Mouse (Mus musculus): ENCODE results near the gene Pstpip1.

Gene Pstpip1

DNA sequence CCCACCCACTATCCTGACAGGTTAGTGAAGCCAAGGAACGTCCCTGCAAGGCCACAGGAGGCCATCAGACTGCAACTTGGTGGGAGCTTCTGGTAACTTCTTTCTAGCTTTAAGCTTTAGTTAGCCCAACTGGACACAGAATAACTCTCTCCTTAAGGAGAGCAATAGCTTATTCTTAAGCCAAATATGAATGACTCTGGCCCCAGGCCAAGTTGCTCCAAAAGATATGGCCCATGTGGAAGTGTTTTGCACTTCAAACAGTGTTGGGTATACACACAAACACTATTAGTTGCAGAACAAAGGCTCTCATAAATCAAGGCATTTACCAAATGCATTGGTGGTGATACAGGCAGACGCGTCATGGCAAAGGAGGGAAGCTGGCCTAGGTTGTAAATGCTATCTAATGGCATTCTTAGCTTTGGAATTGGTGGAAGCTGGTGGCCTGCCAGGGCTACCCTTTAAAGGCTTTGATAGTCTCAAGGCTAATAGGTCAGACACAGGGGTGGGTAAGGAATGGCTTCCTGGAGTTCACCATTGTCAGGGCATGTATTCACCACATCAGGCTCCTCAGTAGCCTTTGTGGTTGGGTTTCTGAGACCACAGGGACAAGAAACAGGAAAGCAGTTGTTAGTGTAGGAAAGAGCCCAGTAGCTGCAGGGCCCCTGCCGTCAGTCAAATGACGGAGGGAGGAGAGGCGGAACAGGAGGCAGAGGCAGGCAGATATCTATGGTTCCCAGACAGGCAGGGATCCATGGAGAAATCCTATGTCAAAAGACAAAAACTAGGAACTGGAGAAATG lies 16.7 kb downstream of the Pstpip1 start:
- DNase-seq (ENCODE audit: low spot score): no peak

DNA sequence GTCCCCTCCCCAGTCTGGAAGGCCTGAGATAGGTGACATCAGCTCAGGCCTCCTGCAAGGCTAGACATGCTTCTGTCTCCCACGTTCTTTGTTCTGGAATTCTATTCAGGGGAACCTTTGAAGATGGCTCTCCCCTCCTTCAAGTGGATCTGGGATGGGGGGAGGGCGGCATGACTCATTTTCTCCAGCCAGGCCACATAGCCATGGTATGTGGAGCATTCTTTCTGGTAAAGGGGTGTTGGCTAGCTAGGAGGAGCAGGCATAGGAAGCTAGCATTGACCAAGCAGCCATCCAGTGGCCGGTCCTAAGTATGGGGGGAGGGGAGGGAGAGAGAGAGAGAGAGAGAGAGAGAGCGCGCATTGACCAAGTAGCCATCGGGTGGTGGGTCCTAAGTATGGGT lies 17.8 kb downstream of the Pstpip1 start:
- DNase-seq (ENCODE audit: low spot score): no peak

DNA sequence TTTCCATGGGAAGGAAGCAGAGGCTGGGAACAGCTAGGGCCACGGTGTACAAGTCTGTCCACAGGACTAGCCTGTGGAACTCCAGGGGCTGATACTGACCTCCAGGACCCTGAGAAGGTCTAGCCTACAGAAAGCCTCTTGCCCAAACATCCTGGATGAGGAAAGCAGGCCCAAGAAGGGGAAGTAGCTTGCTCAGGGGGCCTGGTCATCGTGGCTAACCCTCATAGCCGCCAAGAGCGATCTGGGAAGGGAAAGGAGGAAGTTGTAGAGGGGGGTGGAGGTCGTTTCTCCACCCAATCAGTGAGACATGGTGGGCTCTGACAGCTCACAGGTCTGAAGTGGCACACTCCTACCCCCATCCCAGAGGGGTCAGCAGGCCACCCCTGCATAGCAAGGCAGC lies 18.4 kb downstream of the Pstpip1 start:
- DNase-seq (ENCODE audit: low spot score): no peak

DNA sequence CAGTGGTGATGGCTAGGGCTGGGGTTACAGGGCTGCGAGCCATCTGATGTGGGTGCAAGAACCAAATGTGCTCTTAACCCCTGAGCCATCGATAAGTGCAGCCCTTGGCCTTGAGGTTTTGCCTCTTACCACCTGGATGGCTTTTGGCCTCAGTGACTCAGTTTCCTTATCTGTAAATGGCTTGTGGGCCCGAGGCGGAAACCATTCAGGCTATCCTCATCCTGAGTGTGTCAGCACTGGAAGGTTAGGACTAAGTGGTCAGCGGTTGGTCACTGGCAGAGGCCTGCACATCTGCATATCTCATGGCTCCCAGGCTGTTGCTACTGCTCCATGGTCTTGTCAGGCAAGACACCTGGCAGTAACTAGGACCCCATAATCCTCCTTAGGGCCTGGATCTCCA lies 28.3 kb downstream of the Pstpip1 start:
- DNase-seq (ENCODE audit: low spot score): no peak

DNA sequence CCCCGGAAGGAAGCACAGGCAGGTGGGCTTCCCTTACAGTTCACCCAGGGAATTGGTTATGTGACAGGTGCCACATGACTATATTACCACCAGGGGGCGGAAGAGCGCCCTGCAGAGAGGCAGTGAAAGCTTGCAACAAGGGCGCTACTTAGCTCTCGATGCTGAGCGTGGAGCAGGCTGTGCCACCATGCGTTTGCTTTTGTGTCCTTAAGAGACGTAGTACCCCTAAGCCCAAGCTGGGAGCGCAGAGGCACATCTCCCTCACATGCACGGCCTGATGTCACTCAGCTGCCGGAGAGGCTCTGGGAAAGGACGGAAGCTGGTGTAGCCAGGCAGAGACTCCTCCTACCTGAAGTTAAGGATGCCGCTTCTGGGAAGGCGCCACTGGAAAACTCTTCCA lies 28.8 kb downstream of the Pstpip1 start:
- peak; percentile 69 for DNase-seq (ENCODE audit: low spot score)

DNA sequence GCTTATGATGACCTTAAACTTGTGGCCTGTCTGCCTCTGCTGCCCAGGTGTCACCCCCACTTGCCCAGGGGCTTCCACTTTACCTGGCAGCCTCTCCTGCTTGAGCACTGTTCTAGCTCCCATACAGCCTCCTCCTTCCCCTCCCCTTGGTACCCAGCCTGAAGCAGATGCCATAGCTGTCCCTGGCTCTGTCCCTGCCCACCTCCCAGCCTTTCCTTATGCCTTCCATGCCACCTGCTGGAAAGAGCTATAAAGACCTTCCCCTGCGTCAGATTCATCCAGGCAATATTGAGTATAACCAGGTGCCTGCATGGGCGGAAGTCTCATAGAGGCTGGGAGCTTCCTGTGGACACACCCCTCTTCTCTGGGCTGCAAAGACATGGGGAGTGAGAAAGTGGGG lies 29.9 kb downstream of the Pstpip1 start:
- DNase-seq (ENCODE audit: low spot score): no peak

DNA sequence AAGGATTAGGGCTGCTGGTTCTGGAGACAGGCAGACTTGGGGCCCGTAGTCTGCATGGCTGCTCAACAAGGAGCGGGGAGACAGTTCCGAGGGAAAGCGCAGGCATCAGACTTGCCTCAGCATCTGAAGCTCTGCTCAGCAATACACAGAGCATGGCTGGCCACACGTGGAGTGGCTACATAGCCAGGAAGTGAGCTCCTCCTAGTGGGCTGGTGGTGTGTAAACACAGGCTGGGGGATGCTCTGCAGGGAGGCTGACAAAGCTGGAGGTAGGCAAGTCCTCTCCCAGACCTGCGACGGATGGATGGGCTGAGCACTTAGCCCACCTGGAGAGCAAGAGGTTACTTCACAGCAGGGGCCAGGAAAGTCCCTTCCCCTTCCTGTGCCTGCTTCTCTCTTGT lies 31.3 kb downstream of the Pstpip1 start:
- DNase-seq (ENCODE audit: low spot score): no peak

DNA sequence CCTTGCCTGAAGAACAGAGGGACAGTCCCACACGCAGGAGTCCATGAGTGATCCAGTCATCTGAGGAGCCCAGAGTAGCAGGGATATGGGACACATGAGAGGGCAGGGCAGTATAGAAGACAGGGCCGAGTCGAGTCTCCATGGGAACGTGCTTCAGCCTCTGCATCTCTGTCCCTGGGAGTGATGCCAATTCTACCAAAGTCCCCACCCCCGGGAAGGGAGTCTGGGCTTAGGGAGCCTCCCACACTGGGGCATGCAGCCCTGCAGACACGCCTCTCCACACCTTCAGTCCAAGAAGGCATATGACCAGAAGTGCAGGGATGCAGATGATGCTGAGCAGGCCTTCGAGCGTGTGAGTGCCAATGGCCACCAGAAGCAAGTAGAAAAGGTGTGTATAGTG lies 33.2 kb downstream of the Pstpip1 start:
- no peak for DNase-seq (ENCODE audit: low spot score)

DNA sequence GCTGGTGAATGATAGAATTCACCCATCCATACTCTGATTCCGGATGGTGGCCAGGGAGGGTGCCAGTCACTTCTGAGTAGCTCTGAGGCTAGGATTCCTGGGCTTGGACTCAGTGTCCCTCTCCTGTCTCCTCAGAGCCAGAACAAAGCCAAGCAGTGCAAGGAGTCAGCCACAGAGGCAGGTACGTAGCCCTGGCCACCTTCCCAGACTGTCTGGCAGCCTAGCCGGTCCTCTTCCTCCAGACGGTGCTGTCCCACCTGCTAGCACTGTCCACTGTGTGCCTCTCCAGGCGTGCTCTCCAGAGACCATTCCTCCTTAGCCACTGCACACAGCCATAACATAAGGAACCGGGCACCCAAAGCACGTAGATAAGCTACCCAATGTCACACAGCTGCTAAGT lies 33.9 kb downstream of the Pstpip1 start:
- DNase-seq (ENCODE audit: low spot score): no peak

DNA sequence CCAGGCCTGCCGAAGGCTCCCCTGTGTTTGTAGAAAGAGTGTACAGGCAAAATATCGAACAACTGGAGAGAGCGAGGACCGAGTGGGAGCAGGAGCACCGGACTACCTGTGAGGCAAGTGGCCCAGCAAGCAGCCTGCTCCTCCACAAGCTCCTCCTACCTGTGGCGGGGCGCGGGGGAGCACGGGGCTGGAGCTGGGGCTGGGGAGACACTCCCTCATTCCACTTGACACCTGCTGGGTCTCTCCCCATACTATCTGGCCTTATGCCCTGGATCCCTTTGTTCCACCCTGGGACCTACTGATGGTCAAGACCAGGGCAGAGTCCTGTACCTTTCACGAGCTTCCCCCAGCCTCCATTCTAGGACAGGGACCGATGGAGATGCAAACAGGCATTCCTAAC lies 34.8 kb downstream of the Pstpip1 start:
- no peak for DNase-seq (ENCODE audit: low spot score)

DNA sequence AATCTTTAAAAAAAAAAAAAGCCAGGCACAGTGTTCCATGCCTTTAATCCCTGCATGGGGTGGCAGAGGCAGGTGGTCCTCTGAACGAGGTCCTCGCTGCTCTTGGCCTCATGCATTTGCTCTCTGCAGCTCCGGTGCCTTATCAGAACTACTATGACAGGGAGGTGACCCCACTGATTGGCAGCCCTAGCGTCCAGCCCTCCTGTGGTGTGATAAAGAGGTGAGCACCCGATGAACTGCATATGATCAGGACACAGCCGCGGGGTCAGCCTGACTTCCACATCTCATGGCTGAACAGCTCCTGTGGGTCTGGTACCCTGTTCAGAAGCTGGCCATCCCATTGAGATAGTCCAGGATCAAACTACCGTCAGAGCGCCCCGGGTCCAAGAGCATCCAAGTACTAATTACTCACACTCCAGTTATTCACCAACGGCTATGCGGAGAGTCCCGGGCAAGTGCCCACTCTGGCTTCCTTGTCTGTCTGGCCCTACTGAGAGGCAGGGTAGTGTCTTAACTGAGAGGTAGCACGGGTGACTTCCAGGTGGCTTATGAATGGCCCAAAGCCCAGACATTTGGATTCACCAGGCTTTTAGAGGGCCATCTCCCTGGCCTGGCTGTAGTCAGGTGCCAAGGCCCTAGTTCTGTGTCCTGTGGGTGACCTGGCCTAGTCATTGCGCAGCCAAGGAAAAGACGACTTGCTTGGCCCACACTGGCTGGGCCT lies 36.9 kb downstream of the Pstpip1 start:
- DNase-seq (ENCODE audit: low spot score): no peak

DNA sequence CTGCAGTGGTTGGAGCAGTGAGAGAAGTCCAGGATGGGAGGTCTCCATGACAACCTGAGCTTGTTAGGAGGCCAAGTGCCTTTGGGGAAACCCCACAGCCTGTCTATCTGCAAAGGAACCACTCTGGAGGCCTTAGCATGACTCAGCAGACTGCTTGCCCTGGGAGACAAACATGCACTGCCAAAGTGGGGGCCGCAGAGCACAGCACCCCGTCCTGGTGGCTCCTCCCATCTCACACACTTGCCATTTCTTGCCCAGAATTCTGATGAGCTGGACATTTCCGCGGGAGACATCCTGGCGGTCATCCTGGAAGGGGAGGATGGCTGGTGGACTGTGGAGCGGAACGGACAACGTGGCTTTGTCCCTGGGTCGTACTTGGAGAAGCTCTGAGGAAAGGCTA lies 38.6 kb downstream of the Pstpip1 start:
- DNase-seq (ENCODE audit: low spot score): no peak

DNA sequence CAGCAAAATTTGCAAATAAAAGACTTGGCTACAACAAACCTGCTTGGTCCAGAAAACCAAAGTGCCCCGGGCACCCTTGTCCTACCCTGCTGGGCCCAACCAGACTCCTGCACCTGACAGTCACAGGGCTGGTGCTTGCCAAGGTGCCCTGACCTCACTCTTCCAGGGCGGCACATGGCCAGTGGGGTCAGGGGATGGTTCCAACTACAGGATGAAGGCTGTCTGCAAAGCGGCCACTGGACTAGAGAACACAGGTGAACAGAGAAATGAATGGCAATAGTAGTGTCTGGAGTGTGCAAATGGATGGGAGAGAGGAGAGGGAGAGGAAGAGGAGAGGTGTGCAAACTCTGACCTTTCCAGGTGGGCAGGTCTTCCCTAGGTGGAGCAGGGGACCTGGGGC lies 40.2 kb downstream of the Pstpip1 start:
- DNase-seq (ENCODE audit: low spot score): no peak

DNA sequence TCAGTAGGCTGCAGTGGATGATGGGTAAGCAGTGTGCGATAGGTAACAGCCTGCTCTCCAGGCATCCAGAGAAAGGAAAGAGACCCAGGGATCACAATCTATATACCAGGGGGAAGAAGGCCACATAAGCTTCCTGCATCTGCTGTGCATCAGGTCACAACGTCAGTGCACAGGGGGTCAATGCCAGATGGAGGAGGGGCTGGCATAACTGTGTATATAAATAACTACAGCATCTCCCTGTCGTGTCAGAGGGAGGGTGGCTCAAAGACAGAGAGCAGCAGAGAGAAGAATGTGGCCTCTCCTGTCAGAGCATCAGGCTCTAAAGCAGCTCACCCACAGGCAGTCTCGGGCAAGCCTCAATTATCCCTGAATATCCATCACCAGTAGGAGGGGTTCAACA lies 40.8 kb downstream of the Pstpip1 start:
- DNase-seq (ENCODE audit: low spot score): no peak

DNA sequence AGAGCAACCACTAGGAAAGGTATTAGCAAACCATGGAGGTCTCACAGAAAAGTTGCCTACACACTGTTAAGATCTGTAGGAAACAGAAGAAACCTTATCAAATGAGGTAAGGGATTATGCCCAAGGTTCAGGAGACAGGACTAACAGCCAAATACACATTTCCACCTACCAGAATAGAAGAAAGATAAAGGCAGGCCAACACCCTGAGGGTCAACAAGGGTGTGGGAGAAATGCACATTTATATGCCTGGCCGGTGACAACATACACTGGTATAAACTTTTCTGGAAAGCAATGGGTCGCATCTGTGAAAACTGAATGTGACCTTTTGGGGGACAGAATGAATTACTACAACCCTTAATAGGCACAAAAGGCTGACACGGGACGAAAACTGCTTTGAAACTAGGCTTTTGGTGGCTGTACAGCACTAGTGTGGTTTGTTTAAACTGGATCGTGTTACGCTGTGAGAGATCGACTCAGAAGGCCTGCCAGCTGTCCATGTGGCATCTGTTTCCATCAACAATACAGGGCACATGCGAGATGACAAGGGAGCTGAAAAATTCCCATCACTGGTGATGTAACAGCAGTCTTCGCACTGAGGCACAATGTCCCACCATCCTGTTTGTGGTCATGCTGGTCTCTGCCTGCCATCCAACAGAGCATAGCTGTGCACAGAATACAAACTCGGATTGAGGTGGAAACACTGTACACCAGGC lies 42.2 kb downstream of the Pstpip1 start:
- DNase-seq (ENCODE audit: low spot score): no peak

DNA sequence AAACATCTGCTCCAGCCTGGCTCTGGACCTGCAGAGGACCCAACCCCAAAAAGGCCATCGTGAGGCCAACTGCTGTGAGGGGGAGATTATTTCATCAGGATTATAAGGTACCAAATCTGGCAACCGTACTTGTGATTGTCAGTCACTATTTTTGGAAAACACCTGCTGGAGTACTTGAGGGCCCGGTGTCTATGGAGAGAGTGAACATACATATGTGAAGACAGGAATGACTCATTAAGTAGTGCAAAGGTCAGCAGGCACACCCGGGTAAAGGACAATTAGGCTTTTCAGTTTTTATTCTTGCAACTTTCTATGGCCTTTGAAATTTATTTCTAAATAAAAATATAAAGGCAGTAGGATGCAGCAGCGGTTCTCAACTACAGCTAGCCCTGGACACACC lies 44.2 kb downstream of the Pstpip1 start:
- DNase-seq (ENCODE audit: low spot score): no peak

DNA sequence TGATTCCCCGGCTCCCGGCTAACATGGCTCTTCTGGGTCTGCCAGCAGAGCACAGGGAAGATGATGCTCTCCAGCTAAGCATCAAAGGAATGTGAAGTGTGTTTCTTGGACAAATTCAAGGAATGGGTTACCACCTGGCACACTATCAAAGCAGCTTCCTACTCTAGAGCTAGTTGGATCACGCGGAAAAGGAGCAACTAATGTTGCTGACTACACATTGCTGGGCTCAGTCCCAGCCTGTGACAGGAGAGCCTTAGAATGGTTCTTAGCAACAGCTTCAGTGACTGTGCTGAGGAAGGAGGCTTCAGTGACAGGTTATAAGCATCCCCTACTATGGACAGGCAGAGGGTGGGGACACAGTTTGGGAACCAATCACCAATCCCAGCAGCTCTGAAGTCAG lies 44.9 kb downstream of the Pstpip1 start:
- no peak for DNase-seq (ENCODE audit: low spot score)

DNA sequence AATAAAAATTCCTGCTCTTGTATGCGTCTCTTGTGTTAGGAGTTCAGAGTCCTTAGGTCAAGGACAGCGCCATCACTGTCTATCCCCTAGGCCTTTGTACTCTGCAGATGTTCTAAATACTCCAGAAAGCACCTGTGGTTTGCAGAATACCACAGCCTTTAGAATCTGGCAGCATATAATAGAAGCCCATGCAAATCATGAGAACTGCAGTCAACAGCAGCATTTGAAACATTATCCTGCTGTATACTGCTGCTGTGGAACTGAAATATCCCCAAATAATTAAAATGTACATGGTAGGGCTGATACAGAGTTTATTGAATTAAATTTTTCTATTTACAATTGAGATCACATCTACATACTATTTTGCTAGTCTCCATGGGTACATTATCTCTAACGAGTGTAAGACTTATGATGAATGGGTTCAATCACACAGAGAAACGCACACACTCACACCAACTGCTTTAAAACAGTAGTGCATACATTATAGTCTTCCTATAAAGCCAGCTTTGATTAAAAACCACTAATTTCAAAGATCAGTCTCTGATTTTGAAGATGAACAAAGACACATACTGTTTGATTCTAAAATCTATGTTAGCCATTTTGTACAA lies 45.9 kb downstream of the Pstpip1 start:
- DNase-seq (ENCODE audit: low spot score): no peak

DNA sequence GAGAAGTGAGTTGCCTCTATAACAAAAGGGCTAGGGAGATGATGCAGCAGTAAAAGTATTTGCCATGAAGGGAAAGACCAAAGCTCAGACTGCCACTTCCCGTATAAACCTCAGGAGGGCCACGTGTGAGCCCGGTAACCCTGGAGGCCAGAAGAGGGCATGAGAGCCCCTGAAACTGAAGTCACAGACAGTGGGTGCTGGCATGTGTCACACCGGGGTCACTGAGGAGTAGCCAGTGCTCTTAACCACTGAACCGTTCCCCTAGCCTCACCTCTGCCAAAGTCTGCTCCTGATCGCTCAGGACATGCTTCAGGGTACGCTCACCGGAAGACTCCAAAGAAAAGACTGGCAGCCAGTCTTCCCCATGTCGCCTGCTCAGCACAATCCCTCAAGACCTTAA lies 52.0 kb downstream of the Pstpip1 start:
- DNase-seq (ENCODE audit: low spot score): no peak

DNA sequence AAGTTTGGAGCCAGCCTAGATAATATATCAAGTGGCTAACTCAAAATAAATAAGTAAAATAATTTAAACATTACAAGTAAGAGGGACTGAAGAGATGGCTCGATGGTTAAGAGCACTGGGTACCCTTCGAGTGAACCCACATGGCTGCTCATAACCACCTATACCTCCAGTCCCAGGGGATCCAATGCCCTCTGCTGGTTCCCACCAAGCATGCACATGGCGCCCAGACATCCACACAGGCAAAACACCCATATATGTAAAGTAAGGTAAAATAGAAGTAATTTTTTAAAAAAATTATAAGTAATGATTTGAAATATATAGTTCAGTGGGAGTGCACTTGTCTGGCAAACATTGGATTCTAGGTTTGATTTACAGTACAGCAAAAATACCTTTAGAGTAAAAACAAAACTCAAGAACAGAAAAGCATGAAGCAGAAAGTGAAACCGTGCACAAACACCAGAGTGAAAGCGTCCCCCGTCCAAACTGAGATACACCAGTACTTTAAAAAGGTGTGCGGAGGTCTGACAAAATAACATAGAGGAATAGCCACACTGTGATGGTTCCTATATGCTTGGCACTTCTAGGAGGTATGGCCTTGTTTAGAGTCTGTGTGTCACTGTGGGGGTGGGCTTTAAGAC lies 54.7 kb downstream of the Pstpip1 start:
- DNase-seq (ENCODE audit: low spot score): no peak

DNA sequence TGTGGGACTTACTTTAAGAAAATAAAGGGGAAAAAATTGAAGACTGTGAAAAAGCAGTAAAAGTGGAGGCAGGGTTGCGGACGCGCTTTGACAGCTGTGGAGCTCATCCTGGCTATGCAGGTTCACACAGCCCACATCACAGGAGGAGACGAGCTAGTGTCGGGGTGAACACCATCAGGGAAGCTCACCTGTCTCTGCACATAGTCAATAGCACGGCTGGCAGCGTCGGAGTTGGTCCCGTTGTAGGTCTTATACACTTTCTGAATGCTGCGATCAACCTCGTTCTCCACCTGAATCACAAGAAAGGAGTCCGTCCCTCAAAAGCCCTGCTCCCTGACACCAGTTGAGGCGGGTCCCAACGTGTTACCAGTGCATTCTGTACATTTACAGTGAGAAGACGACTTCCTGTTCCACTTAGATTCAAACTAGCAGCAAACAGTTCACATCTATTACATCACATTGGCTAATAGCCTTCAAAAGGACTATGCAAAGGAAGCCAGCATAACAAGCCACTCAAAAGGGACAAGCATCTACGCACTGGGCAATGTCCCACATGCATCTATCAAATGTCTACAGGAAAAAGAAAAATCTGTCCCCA lies 56.7 kb downstream of the Pstpip1 start:
- DNase-seq (ENCODE audit: low spot score): no peak

Measured in urinary bladder, postnatal 25 days (tissue).